Mouse (Mus musculus) heart, adult 18-20 months (tissue): ENCODE results near the gene Oxct2a. TPM values are rescaled to one million over a fixed set of nuclear protein-coding genes. Genes with fewer than 3 reads are reported as not detected.

Experiments
- total RNA-seq, 2 experiments: library from RNA; stranded (reverse); gene quantifications; 2 replicates each; pipeline ENCODE4 v1.2.3; 2021

Gene Oxct2a
- total RNA-seq, 2 experiments from 2014 or later = not detected

Other genes starting within 250 kb of the Oxct2a start
- gene Bmp8b, start 218.5 kb downstream of the Oxct2a start, total RNA-seq = not detected
- not detected for gene Oxct2b, start 207.4 kb downstream of the Oxct2a start, total RNA-seq
- gene Ppie, start 183.7 kb downstream of the Oxct2a start, total RNA-seq = 10 to 100 TPM; 21.1 to 26.5 TPM
- gene Hpcal4, start 140.4 kb downstream of the Oxct2a start, total RNA-seq = under 1 TPM; 0.05 to 0.50 TPM
- gene Nt5c1a, start 122.1 kb downstream of the Oxct2a start, total RNA-seq = 10 to 100 TPM; 50.8 to 64.1 TPM
- gene Heyl, start 90.1 kb downstream of the Oxct2a start, total RNA-seq = 10 to 100 TPM in 1 of 2 experiments, 1 to 10 TPM in 1; 8.9 to 11.2 TPM
- 100 to 1,000 TPM; 336 to 356 TPM for gene Pabpc4, start 61.3 kb downstream of the Oxct2a start, total RNA-seq
- gene Bmp8a, start 19.6 kb upstream of the Oxct2a start, total RNA-seq = not detected